Mouse (Mus musculus) liver, embryonic 16.5 days (tissue): Measurements from ENCODE around the gene Olfr736. TPM values are rescaled to one million over a fixed set of nuclear protein-coding genes. Genes with fewer than 3 reads are reported as not detected.

ENCODE experiments used
- ATAC-seq: fragments of 200-750 bp; cut with Nextera tagmentation; 2 replicates; pipeline ENCODE4 v1.8.0; 2017; ENCODE audit warnings: low read depth, mild to moderate bottlenecking, moderate number of reproducible peaks, moderate library complexity
- H3K27ac ChIP-seq: fragments of 300-500 bp; sonication (generic); 2 replicates; pipeline ENCODE4 v1.5.1; 2014; ENCODE audit warnings: mild to moderate bottlenecking, low read length
- H3K27me3 ChIP-seq: fragments of 300-500 bp; sonication (generic); 2 replicates; pipeline ENCODE4 v1.6.1; 2014; ENCODE audit warnings: low read depth, low read length, mixed read lengths; ENCODE audit not compliant: control insufficient read depth, insufficient read depth
- H3K36me3 ChIP-seq: fragments of 300-500 bp; sonication (generic); 2 replicates; pipeline ENCODE4 v1.6.1; 2014; ENCODE audit warnings: mild to moderate bottlenecking; ENCODE audit not compliant: control insufficient read depth, insufficient read depth
- H3K4me1 ChIP-seq: fragments of 300-500 bp; sonication (generic); 2 replicates; pipeline ENCODE4 v1.6.1; 2014; ENCODE audit warnings: low read depth, low read length, mixed read lengths; ENCODE audit not compliant: control insufficient read depth
- H3K4me2 ChIP-seq: fragments of 300-500 bp; sonication (generic); 2 replicates; pipeline ENCODE4 v1.6.1; 2014; ENCODE audit warnings: low read depth, low read length, mixed read lengths
- H3K4me3 ChIP-seq: fragments of 300-500 bp; sonication (generic); 2 replicates; pipeline ENCODE4 v1.5.1; 2014; ENCODE audit warnings: low read depth, mild to moderate bottlenecking, low read length
- H3K9ac ChIP-seq: fragments of 300-500 bp; sonication (generic); 2 replicates; pipeline ENCODE4 v1.6.1; 2014; ENCODE audit warnings: low read depth, low read length
- H3K9me3 ChIP-seq: fragments of 300-500 bp; sonication (generic); replicated peaks from 2 replicates; pipeline ENCODE4 v1.6.1; 2016; ENCODE audit warnings: low read length; ENCODE audit not compliant: control insufficient read depth
- WGBS: fragments of 180-500 bp; shearing (Covaris S2); extraction: QIAGEN DNeasy Blood & Tissue Kit; methylation state at CpG from one replicate; pipeline ENCODE4 v1.1.7; 2014; ENCODE audit not compliant: insufficient replicate concordance; 5-methylcytosine and 5-hydroxymethylcytosine counted together
- polyA plus RNA-seq: library from polyadenylated mRNA; unstranded; fragments of >200 nt; fragmentation: Nextera tagmentation; extraction: Ambion mirVana; gene quantifications from 2 replicates; pipeline ENCODE4 v1.2.1, GENCODE M21; 2015

Gene Olfr736
- not detected in 2 replicates for polyA plus RNA-seq

DNA sequence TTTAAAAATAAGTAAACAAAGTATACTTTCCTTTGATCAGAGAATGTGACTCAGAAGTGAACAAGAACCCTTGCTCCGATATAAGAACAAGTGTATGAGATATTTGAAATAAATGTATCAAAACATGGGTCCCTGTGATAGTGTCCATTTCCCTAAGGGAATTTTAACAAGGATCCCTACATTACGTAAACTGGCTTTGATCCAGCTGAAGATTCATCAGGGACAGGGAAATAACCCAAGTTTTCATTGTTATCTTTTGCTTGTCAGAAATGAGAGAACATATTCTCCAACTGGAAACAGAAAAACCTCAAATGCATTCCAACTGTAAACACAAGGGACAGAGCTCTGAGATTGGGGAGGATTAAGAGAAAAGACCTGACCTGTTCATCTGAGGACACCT lies at the start of gene Olfr736:
Gene Olfr736, plus strand, starts transcription at position 301 of the 400 bp plus-strand sequence.
- 66% methylated on average over 2 of the region's 2 CpGs for WGBS
- H3K27me3 ChIP-seq: no peaks in the 10 kb centered on the region
- no peaks in the 10 kb centered on the region for H3K36me3 ChIP-seq
- H3K27ac ChIP-seq: no peak within 1 kb of the TSS
- ATAC-seq: no peak
- H3K9ac ChIP-seq: no peak within 1 kb of the TSS
- H3K9me3 ChIP-seq: no peaks in the 10 kb centered on the region
- H3K4me2 ChIP-seq: no peak within 1 kb of the TSS
- H3K4me3 ChIP-seq: no peak within 1 kb of the TSS
- H3K4me1 ChIP-seq: no peaks in the 10 kb centered on the region

GRCm38 (mm10) chr14:50348796-50349195 lies 32.2 kb upstream of the Olfr736 start, which contains the start of gene Olfr735:
Gene Olfr735 (minus strand): TSS chr14:50348872.
- H3K27me3 ChIP-seq: no peaks in the 10 kb centered on the region
- H3K4me1 ChIP-seq: no peaks in the 10 kb centered on the region
- ATAC-seq: no peak
- H3K4me3 ChIP-seq: no peak within 1 kb of the TSS
- no peak within 1 kb of the TSS for H3K4me2 ChIP-seq
- WGBS: 61% methylated on average over 2 of the region's 2 CpGs
- H3K9me3 ChIP-seq: no peaks in the 10 kb centered on the region
- no peak within 1 kb of the TSS for H3K27ac ChIP-seq
- H3K9ac ChIP-seq: no peak within 1 kb of the TSS
- no peaks in the 10 kb centered on the region for H3K36me3 ChIP-seq

DNA sequence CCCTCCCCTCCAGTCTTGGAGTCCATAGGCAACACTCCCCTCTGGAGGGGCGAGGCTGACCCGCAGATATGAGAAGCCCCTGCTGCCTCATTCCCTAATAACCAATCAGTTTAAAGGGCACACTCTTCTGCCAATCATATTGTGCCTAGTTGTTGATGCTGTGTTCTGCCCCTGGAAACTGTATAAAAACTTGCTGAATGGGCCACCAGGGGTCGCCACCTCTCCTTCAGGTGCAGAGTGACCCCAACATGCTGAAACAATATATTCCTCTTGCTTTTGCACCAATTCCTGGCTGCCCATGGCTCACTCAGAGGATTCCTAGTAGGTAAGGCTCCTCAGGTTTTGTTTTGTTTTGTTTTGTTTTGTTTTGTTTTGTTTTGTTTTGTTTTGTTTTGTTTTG lies 28.5 kb upstream of the Olfr736 start:
- H3K4me1 ChIP-seq: no peaks in the 10 kb centered on the region
- no peak overlapping the region for H3K9ac ChIP-seq
- no peak for ATAC-seq
- H3K4me3 ChIP-seq: no peak overlapping the region
- WGBS: 37% methylated on average over 3 of the region's 3 CpGs
- no peak overlapping the region for H3K27ac ChIP-seq
- H3K36me3 ChIP-seq: no peaks in the 10 kb centered on the region
- no peaks in the 10 kb centered on the region for H3K9me3 ChIP-seq
- no peak overlapping the region for H3K4me2 ChIP-seq
- H3K27me3 ChIP-seq: no peaks in the 10 kb centered on the region

- Histone ChIP-seq H3K36me3 (no peaks in the 10 kb centered on the region), H3K4me3 (no peak overlapping the region), H3K4me2 (no peak overlapping the region), H3K9ac (no peak overlapping the region), H3K27me3 (no peaks in the 10 kb centered on the region), H3K27ac (no peak overlapping the region), H3K9me3 (no peaks in the 10 kb centered on the region), H3K4me1 (no peaks in the 10 kb centered on the region)
- ATAC-seq: no peak; the same call in 1 of the 2 replicates
- WGBS: 41% methylated on average over 2 of the region's 2 CpGs
Measured at GRCm38 (mm10) chr14:50356725-50357124, 24.2 kb upstream of the Olfr736 start.

DNA sequence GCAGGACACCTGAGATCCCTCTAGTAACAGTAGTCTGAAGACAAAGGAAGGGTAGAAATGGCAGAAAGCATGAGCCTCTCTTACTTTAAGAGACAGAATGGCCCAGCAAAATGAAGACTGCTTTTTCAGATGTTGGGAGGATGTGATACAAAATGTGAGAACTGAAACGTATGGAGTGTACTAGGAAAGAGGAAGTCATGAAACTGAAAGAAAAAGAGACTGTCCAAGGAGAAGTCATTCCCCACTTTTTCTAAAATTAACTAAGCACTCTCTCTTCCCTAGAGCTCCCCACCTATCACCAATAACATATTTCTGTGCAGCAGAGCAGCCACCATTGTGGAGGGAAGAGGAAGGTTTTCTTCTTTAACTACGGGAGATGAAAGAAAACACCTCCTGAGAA lies 23.4 kb upstream of the Olfr736 start, which contains the start of gene Tlr11:
Gene Tlr11, plus strand, starts transcription at position 322 of the 400 bp plus-strand sequence.
- no peak within 1 kb of the TSS for H3K27ac ChIP-seq
- 39% methylated on average over 2 of the region's 2 CpGs for WGBS
- H3K4me3 ChIP-seq: no peak within 1 kb of the TSS
- H3K4me1 ChIP-seq: no peaks in the 10 kb centered on the region
- no peak for ATAC-seq
- no peaks in the 10 kb centered on the region for H3K36me3 ChIP-seq
- no peak within 1 kb of the TSS for H3K9ac ChIP-seq
- no peak within 1 kb of the TSS for H3K4me2 ChIP-seq
- H3K27me3 ChIP-seq: no peaks in the 10 kb centered on the region
- no peaks in the 10 kb centered on the region for H3K9me3 ChIP-seq

DNA sequence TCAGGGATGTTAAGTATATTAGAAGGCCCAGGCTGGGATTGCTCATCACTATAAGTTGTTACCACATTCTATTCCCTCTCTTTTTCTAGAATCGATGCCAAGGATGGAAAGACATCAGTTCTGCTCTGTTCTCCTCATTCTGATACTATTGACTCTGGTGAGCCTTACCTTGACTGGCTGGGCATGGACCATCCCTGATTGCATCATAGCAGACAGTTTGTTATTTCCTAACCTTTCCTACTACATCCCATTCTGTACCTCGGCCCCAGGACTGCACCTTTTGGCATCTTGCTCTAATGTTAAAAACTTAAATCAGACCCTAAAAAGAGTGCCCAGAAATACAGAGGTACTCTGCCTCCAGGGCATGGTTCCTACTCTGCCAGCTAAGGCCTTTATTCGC lies 20.5 kb upstream of the Olfr736 start:
- no peak overlapping the region for H3K27ac ChIP-seq
- WGBS: 54% methylated on average over 3 of the region's 3 CpGs

DNA sequence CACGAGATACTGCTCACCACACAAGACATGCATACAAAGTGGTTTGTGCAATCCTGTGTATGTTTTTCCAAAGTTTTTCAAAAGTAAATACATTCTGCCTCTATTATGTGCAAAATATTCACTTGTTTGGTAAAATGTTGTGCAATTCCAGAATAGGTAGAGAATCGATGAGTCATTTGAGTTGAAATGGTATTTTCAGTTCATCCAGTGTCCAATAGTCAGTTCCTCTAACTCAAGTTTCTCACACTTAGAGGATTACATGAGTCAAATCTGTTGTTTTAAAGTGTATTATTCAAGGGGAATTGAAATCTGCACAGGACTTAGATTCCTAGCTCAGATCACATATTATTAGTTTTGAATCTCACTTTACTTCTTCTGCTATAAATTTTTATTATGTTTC lies 17.4 kb upstream of the Olfr736 start:
- H3K27ac ChIP-seq: no peak overlapping the region
- H3K9me3 ChIP-seq: no peaks in the 10 kb centered on the region; the same call in 1 of the 2 replicates
- no peaks in the 10 kb centered on the region for H3K27me3 ChIP-seq
- H3K4me2 ChIP-seq: no peak overlapping the region
- H3K9ac ChIP-seq: no peak overlapping the region
- H3K36me3 ChIP-seq: no peaks in the 10 kb centered on the region
- H3K4me3 ChIP-seq: no peak overlapping the region
- no peaks in the 10 kb centered on the region for H3K4me1 ChIP-seq
- no peak for ATAC-seq
- 63% methylated on average over 2 of the region's 2 CpGs for WGBS

More for the DNA sequence above, 20.5 kb upstream of the Olfr736 start:
- Histone ChIP-seq H3K4me1 (no peaks in the 10 kb centered on the region), H3K4me2 (no peak overlapping the region), H3K36me3 (no peaks in the 10 kb centered on the region), H3K27me3 (no peaks in the 10 kb centered on the region), H3K9ac (no peak overlapping the region), H3K9me3 (no peaks in the 10 kb centered on the region), H3K4me3 (no peak overlapping the region)
- ATAC-seq: no peak

- H3K27ac ChIP-seq: no peak within 1 kb of the TSS
- no peak within 1 kb of the TSS for H3K4me2 ChIP-seq
- H3K9ac ChIP-seq: no peak within 1 kb of the TSS
- WGBS: 63% methylated on average over 1 of the region's 1 CpGs
- H3K9me3 ChIP-seq: no peaks in the 10 kb centered on the region
- no peaks in the 10 kb centered on the region for H3K36me3 ChIP-seq
- H3K4me3 ChIP-seq: no peak within 1 kb of the TSS
- H3K4me1 ChIP-seq: no peaks in the 10 kb centered on the region
- H3K27me3 ChIP-seq: no peaks in the 10 kb centered on the region
- no peak for ATAC-seq
Measured at GRCm38 (mm10) chr14:50407268-50407667, 26.3 kb downstream of the Olfr736 start, which contains the start of gene Olfr738. Gene Olfr738 (plus strand): TSS chr14:50407568.

DNA sequence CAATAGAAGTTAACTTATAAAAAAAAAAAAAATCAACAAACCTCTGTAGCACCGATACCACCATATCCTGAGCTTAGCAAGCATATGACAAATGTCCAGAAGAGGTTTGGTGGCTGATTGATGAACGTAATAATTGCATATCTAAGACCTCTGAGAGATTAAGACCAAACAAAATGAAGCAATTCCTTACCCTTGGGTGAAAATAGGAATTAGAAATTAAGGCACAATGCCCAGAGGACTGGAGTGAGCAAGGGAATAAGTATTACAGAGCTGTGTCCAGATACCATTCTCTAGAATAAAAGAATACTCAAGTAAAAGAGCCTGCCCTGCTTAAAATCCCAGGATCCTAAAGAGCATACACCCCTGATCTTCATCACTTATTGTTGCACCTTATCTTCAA lies 37.4 kb downstream of the Olfr736 start, which contains the start of gene Olfr739:
Gene Olfr739, plus strand, starts transcription at position 301 of the 400 bp plus-strand sequence.
- no peak for ATAC-seq
- H3K27me3 ChIP-seq: no peaks in the 10 kb centered on the region
- no peak within 1 kb of the TSS for H3K9ac ChIP-seq
- no peak within 1 kb of the TSS for H3K4me2 ChIP-seq
- WGBS: 39% methylated on average over 2 of the region's 2 CpGs
- H3K27ac ChIP-seq: no peak within 1 kb of the TSS
- H3K36me3 ChIP-seq: no peaks in the 10 kb centered on the region
- H3K4me1 ChIP-seq: no peaks in the 10 kb centered on the region
- H3K4me3 ChIP-seq: no peak within 1 kb of the TSS
- no peaks in the 10 kb centered on the region for H3K9me3 ChIP-seq
